Mouse (Mus musculus): ENCODE results near the gene Ier3.

- no peak for TF ChIP-seq CTCF (IDR thresholded peaks at IDR 0.05; ENCODE audit: insufficient read depth, low read depth, low read length)
- TF ChIP-seq POLR2A (IDR thresholded peaks at IDR 0.05; ENCODE audit: insufficient read depth, low read depth, low read length): no peak
These were observed 30.6 kb upstream of the Ier3 start for GRCm38 (mm10) chr17:35790933-35791332.

Measured in olfactory bulb, adult 2 months (tissue).